In genomic region chr3:116242685-116243084, GRCm38 (mm10) we compare ENCODE assay signal across 20 mouse cellular contexts. TPM values are rescaled to one million over a fixed set of nuclear protein-coding genes. Genes with fewer than 3 reads are reported as not detected.
"Had no signal": no experiment of that assay in that cellular context is flagged by ENCODE, and none has a peak within 500 bp of the region (broad histone marks: within the 10 kb centered on the region; RNA-seq: fewer than 3 reads in every experiment).

No protein-coding gene starts in this region.

- H3K9me3 ChIP-seq: lung, embryonic 15.5 days; midbrain, embryonic 13.5 days; midbrain, embryonic 15.5 days; neural tube, embryonic 12.5 days; stomach, embryonic 15.5 days had no signal

- H3K36me3 ChIP-seq: lung, embryonic 15.5 days; midbrain, embryonic 13.5 days; midbrain, embryonic 15.5 days; neural tube, embryonic 12.5 days; stomach, embryonic 15.5 days had no signal

- DNase-seq: liver, postnatal 0 days; lung, adult 2 months; lung, postnatal 14 days; lung, postnatal 36 days; thymus, adult 2 months; thymus, postnatal 25 days; thymus, postnatal 4 days had no signal

- ATAC-seq: liver, postnatal 0 days; lung, postnatal 0 days; midbrain, embryonic 13.5 days; midbrain, embryonic 15.5 days had no signal

- H3K9ac ChIP-seq: liver, postnatal 0 days; lung, embryonic 15.5 days; midbrain, embryonic 13.5 days; midbrain, embryonic 15.5 days; neural tube, embryonic 12.5 days; stomach, embryonic 15.5 days had no signal

- H3K27me3 ChIP-seq: lung, embryonic 15.5 days; midbrain, embryonic 13.5 days; midbrain, embryonic 15.5 days; neural tube, embryonic 12.5 days; stomach, embryonic 15.5 days had no signal

- H3K4me1 ChIP-seq: lung, embryonic 15.5 days; megakaryocyte, embryonic 14.5 days; midbrain, embryonic 13.5 days; midbrain, embryonic 15.5 days; neural tube, embryonic 12.5 days; stomach, embryonic 15.5 days had no signal

- H3K27ac ChIP-seq: lung, embryonic 15.5 days; macrophage; midbrain, embryonic 13.5 days; midbrain, embryonic 15.5 days; neural tube, embryonic 12.5 days; stomach, embryonic 15.5 days; stomach, postnatal 0 days had no signal

- H3K4me3 ChIP-seq: lung, embryonic 15.5 days; megakaryocyte, embryonic 14.5 days; midbrain, embryonic 13.5 days; midbrain, embryonic 15.5 days; neural tube, embryonic 12.5 days; stomach, embryonic 15.5 days had no signal

- H3K4me2 ChIP-seq: lung, embryonic 15.5 days; midbrain, embryonic 11.5 days; midbrain, embryonic 13.5 days; midbrain, embryonic 15.5 days; neural tube, embryonic 12.5 days; stomach, embryonic 15.5 days had no signal

RNA-seq across cellular contexts. Expression of gene Gpr88, which starts 10.6 kb away (rescaled TPM):
- total RNA-seq: megakaryocyte progenitor cell, adult 5-6 weeks; monocyte, adult 5-6 weeks; neutrophil, adult 5-6 weeks had no signal
- polyA plus RNA-seq: macrophage had no signal
